ENCODE assay signal across 22 mouse cellular contexts in genomic region chr12:113413996-113414395, GRCm38 (mm10).
"Had no signal": no experiment of that assay in that cellular context is flagged by ENCODE, and none has a peak within 500 bp of the region (broad histone marks: within the 10 kb centered on the region; RNA-seq: fewer than 3 reads in every experiment).

No protein-coding gene starts in this region.

- ATAC-seq: hindbrain, postnatal 0 days; intestine, embryonic 16.5 days; liver, embryonic 12.5 days had no signal

- H3K4me3 ChIP-seq: gastrocnemius, adult 2 months; heart, embryonic 13.5 days; heart, embryonic 15.5 days; hindbrain, embryonic 13.5 days; hindbrain, embryonic 15.5 days; limb, embryonic 13.5 days; limb, embryonic 15.5 days; liver, embryonic 12.5 days had no signal

- DNase-seq: gastrocnemius, adult 2 months; gastrocnemius, postnatal 10 days; gastrocnemius, postnatal 25 days; heart, adult 18-20 months; heart, postnatal 14 days; heart, postnatal 36 days; kidney, adult 11 months; kidney, adult 2 months; kidney, postnatal 10 days; kidney, postnatal 36 days; layer of hippocampus, adult 9-11 months; layer of hippocampus, postnatal 36 days; left cerebral cortex, postnatal 4 days had no signal

- H3K27me3 ChIP-seq: heart, embryonic 13.5 days; heart, embryonic 15.5 days; hindbrain, embryonic 13.5 days; hindbrain, embryonic 15.5 days; limb, embryonic 13.5 days; limb, embryonic 15.5 days; liver, embryonic 12.5 days had no signal

- H3K4me1 ChIP-seq: heart, embryonic 13.5 days; heart, embryonic 15.5 days; hindbrain, embryonic 13.5 days; hindbrain, embryonic 15.5 days; limb, embryonic 13.5 days; limb, embryonic 15.5 days; liver, embryonic 12.5 days had no signal

- H3K9me3 ChIP-seq: heart, embryonic 13.5 days; heart, embryonic 15.5 days; limb, embryonic 15.5 days; liver, embryonic 12.5 days had no signal

- H3K36me3 ChIP-seq: heart, embryonic 13.5 days; heart, embryonic 15.5 days; hindbrain, embryonic 13.5 days; hindbrain, embryonic 15.5 days; limb, embryonic 13.5 days; limb, embryonic 15.5 days; liver, embryonic 12.5 days had no signal
